Mouse (Mus musculus) heart, embryonic 14.5 days (tissue): ENCODE results near the gene Spg20. TPM values are rescaled to one million over a fixed set of nuclear protein-coding genes. Genes with fewer than 3 reads are reported as not detected.

Experiments
- ATAC-seq: fragments of 200-750 bp; cut with Nextera tagmentation; 2 replicates; pipeline ENCODE4 v1.8.0; 2017; ENCODE audit warnings: low read depth, moderate TSS enrichment; ENCODE audit not compliant: insufficient number of reproducible peaks, insufficient read depth, low FRiP score
- H3K27ac ChIP-seq, 2 experiments: fragments of 200-500 bp in 1 of 2; fragments of 300-500 bp in 1 of 2; sonication (generic) in 1 of 2; replicated peaks in 1 of 2; 2 replicates each; pipeline ENCODE4 v1.5.1; 2012 to 2014; ENCODE audit warnings: low read depth in 2 of 2, low read length in 2 of 2, control low read depth in 1 of 2, mild to moderate bottlenecking in 1 of 2, mixed read lengths in 1 of 2; ENCODE audit not compliant: control insufficient read depth in 1 of 2, insufficient read depth in 1 of 2
- H3K27me3 ChIP-seq: fragments of 300-500 bp; sonication (generic); 2 replicates; pipeline ENCODE4 v1.6.1; 2014; ENCODE audit warnings: mild to moderate bottlenecking, low read length, control low read depth; ENCODE audit not compliant: control insufficient read depth, insufficient read depth
- H3K36me3 ChIP-seq: fragments of 300-500 bp; sonication (generic); 2 replicates; pipeline ENCODE4 v1.6.1; 2014; ENCODE audit warnings: mild to moderate bottlenecking, control low read depth, low read length, mixed read lengths; ENCODE audit not compliant: control insufficient read depth, insufficient read depth
- H3K4me1 ChIP-seq, 2 experiments: fragments of 200-500 bp in 1 of 2; fragments of 300-500 bp in 1 of 2; sonication (generic) in 1 of 2; 2 replicates each; pipeline ENCODE4 v1.6.1; 2012 to 2014; ENCODE audit warnings: low read length in 2 of 2, control low read depth in 1 of 2, mixed read lengths in 1 of 2; ENCODE audit not compliant: control insufficient read depth in 2 of 2, insufficient read depth in 2 of 2
- H3K4me2 ChIP-seq: fragments of 300-500 bp; sonication (generic); 2 replicates; pipeline ENCODE4 v1.6.1; 2014; ENCODE audit warnings: mild to moderate bottlenecking, low read length
- H3K4me3 ChIP-seq, 2 experiments: fragments of 200-500 bp in 1 of 2; fragments of 300-500 bp in 1 of 2; sonication (generic) in 1 of 2; 2 replicates each; pipeline ENCODE4 v1.5.1; 2012 to 2014; ENCODE audit warnings: low read length in 2 of 2, mild to moderate bottlenecking in 2 of 2, control low read depth in 1 of 2, low read depth in 1 of 2, moderate library complexity in 1 of 2; ENCODE audit not compliant: control insufficient read depth in 1 of 2, insufficient read depth in 1 of 2
- H3K9ac ChIP-seq: fragments of 300-500 bp; sonication (generic); 2 replicates; pipeline ENCODE4 v1.6.1; 2014; ENCODE audit warnings: mild to moderate bottlenecking, low read length
- H3K9me3 ChIP-seq: fragments of 300-500 bp; sonication (generic); 2 replicates; pipeline ENCODE4 v1.6.1; 2016; ENCODE audit warnings: low read length, control low read depth; ENCODE audit not compliant: control insufficient read depth
- WGBS: fragments of 180-500 bp; shearing (Covaris S2); extraction: QIAGEN DNeasy Blood & Tissue Kit; methylation state at CpG from one replicate; pipeline ENCODE4 v1.1.7; 2014; 5-methylcytosine and 5-hydroxymethylcytosine counted together
- polyA plus RNA-seq: library from polyadenylated mRNA; unstranded; fragments of >200 nt; fragmentation: Nextera tagmentation; extraction: Ambion mirVana; gene quantifications from 2 replicates; pipeline ENCODE4 v1.2.1, GENCODE M21; 2014

The Spg20 gene
- polyA plus RNA-seq, 1 experiment from 2014 or later, result 35.1 TPM

GRCm38 (mm10) chr3:55088359-55088758, 23.5 kb upstream of the Spg20 start:
- Histone ChIP-seq H3K4me1 (peaks cover 0 to 7% of the 10 kb centered on the region in 2 experiments; a peak in 1 of 4 replicates), H3K27me3 (no peaks in the 10 kb centered on the region), H3K9ac (no peak overlapping the region), H3K4me2 (no peak overlapping the region), H3K9me3 (no peaks in the 10 kb centered on the region), H3K4me3 (no peak overlapping the region), H3K27ac (no peak overlapping the region), H3K36me3 (no peaks in the 10 kb centered on the region)
- 66% methylated on average over 4 of the region's 4 CpGs for WGBS
- ATAC-seq, result no peak

- Histone ChIP-seq H3K27ac (no peak overlapping the region), H3K4me3 (no peak overlapping the region), H3K9ac (no peak overlapping the region), H3K4me1 (peaks cover 0 to 7% of the 10 kb centered on the region in 2 experiments; a peak in 1 of 4 replicates), H3K9me3 (no peaks in the 10 kb centered on the region), H3K4me2 (no peak overlapping the region), H3K27me3 (no peaks in the 10 kb centered on the region), H3K36me3 (no peaks in the 10 kb centered on the region)
- no peak for ATAC-seq
- WGBS, result 57% methylated on average over 3 of the region's 3 CpGs
These were observed 23.1 kb upstream of the Spg20 start for GRCm38 (mm10) chr3:55088843-55089242.

DNA sequence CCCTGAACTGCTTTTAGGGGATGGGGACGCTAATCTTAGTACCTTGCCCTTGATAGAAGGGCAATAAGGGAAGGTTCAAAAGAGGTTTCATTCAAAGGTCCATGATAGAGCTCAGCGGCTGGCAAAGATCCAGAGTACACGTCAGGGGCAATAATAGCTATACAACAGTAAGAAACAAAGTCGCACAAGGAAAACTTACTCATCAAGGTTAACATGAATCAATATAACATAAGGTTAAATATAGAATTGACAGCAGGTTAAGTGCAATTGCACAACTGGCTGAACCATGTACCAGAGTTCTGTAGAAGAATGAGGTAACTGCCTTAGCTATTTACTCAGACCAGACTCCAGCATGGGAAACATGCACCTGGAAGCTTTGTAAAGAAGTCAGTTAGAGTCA, 22.6 kb upstream of the Spg20 start:
- Histone ChIP-seq H3K36me3 (no peaks in the 10 kb centered on the region), H3K9ac (no peak overlapping the region), H3K4me2 (no peak overlapping the region), H3K4me1 (peaks cover 0 to 7% of the 10 kb centered on the region in 2 experiments; a peak in 1 of 4 replicates), H3K4me3 (no peak overlapping the region), H3K27me3 (no peaks in the 10 kb centered on the region), H3K27ac (no peak overlapping the region), H3K9me3 (no peaks in the 10 kb centered on the region)
- ATAC-seq, result no peak
- WGBS, result 53% methylated on average over 4 of the region's 4 CpGs

- ATAC-seq, result no peak
- WGBS, result 80% methylated on average over 1 of the region's 1 CpGs
- Histone ChIP-seq H3K27ac (no peak overlapping the region), H3K9ac (no peak overlapping the region), H3K4me3 (no peak overlapping the region), H3K27me3 (no peaks in the 10 kb centered on the region), H3K36me3 (no peaks in the 10 kb centered on the region), H3K9me3 (no peaks in the 10 kb centered on the region), H3K4me2 (no peak overlapping the region), H3K4me1 (peaks cover 6 to 10% of the 10 kb centered on the region in 2 experiments; a peak in 3 of 4 replicates)
These were observed 18.7 kb upstream of the Spg20 start for GRCm38 (mm10) chr3:55093161-55093560.

GRCm38 (mm10) chr3:55095968-55096654, 15.8 kb upstream of the Spg20 start:
- Histone ChIP-seq H3K36me3 (no peaks in the 10 kb centered on the region), H3K4me3 (no peak overlapping the region), H3K9ac (no peak overlapping the region), H3K27me3 (no peaks in the 10 kb centered on the region), H3K4me2 (peak overlapping the region; percentile 0; the same call in 1 of the 2 replicates), H3K9me3 (no peaks in the 10 kb centered on the region), H3K27ac (peak overlapping the region; percentile 38 to 41; a peak in 2 of 4 replicates), H3K4me1 (peaks cover 4 to 6% of the 10 kb centered on the region in 2 experiments; a peak in 2 of 4 replicates)
- ATAC-seq, result no peak
- 40% methylated on average over 8 of the region's 8 CpGs for WGBS

GRCm38 (mm10) chr3:55096655-55097005, 15.3 kb upstream of the Spg20 start:
- no peak for ATAC-seq
- 44% methylated on average over 2 of the region's 2 CpGs for WGBS
- H3K4me2 ChIP-seq, result peak overlapping the region; percentile 0; the same call in 1 of the 2 replicates

GRCm38 (mm10) chr3:55097186-55097585, 14.7 kb upstream of the Spg20 start:
- Histone ChIP-seq H3K9ac (no peak overlapping the region), H3K4me1 (peaks cover 4 to 6% of the 10 kb centered on the region in 2 experiments; a peak in 2 of 4 replicates), H3K27me3 (no peaks in the 10 kb centered on the region), H3K9me3 (no peaks in the 10 kb centered on the region), H3K4me2 (no peak overlapping the region), H3K27ac (no peak overlapping the region), H3K4me3 (no peak overlapping the region), H3K36me3 (no peaks in the 10 kb centered on the region)
- ATAC-seq, result no peak
- 91% methylated on average over 2 of the region's 2 CpGs for WGBS

More at GRCm38 (mm10) chr3:55096655-55097005, 15.3 kb upstream of the Spg20 start:
- Histone ChIP-seq H3K4me1 (peaks cover 4 to 6% of the 10 kb centered on the region in 2 experiments; a peak in 2 of 4 replicates), H3K36me3 (no peaks in the 10 kb centered on the region), H3K27ac (peak overlapping the region in 1 of 2 experiments; percentile 38; a peak in 1 of 4 replicates), H3K27me3 (no peaks in the 10 kb centered on the region), H3K9me3 (no peaks in the 10 kb centered on the region), H3K4me3 (no peak overlapping the region), H3K9ac (no peak overlapping the region)
